Comparison of ENCODE assay signal across 8 mouse cellular contexts in genomic region chr1:170590041-170590360, GRCm38 (mm10). TPM values are rescaled to one million over a fixed set of nuclear protein-coding genes. Genes with fewer than 3 reads are reported as not detected.
A peak's percentile ranks its signal among the peaks of the same experiment; 100 is the strongest.
DNase-seq lines count a peak whose midpoint lies in the region; ATAC-seq and TF ChIP-seq lines count a peak whose summit lies in the region.

No protein-coding gene starts in this region.

- no peaks in the 10 kb centered on the region for H3K9me3 ChIP-seq in heart, embryonic 15.5 days (replicated peaks)
- H3K9me3 ChIP-seq in forebrain, embryonic 16.5 days (ENCODE audit: control insufficient read depth, low read length): peaks cover 3% of the 10 kb centered on the region; the same call in 1 of the 2 replicates
- H3K9me3 ChIP-seq in liver, postnatal 0 days (ENCODE audit: low read length): no peaks in the 10 kb centered on the region

- H3K4me1 ChIP-seq in heart, embryonic 15.5 days (replicated peaks): peaks cover 13% of the 10 kb centered on the region
- H3K4me1 ChIP-seq in forebrain, embryonic 16.5 days (replicated peaks; ENCODE audit: control insufficient read depth, insufficient read depth, low read length): peaks cover 26% of the 10 kb centered on the region
- H3K4me1 ChIP-seq in liver, postnatal 0 days (ENCODE audit: insufficient read depth): 0 out of 2 replicates have a peak, but pooled peaks cover 7% of the 10 kb centered on the region

- no peaks in the 10 kb centered on the region for H3K27me3 ChIP-seq in heart, embryonic 15.5 days
- no peaks in the 10 kb centered on the region for H3K27me3 ChIP-seq in forebrain, embryonic 16.5 days (replicated peaks; ENCODE audit: control insufficient read depth, insufficient read depth, low read length)
- no peaks in the 10 kb centered on the region for H3K27me3 ChIP-seq in liver, postnatal 0 days (ENCODE audit: insufficient read depth, low read length)

- peak overlapping the region; percentile 92 for H3K9ac ChIP-seq in heart, embryonic 15.5 days
- peak overlapping the region; percentile 98 for H3K9ac ChIP-seq in forebrain, embryonic 16.5 days (replicated peaks; ENCODE audit: low read depth, low read length)
- peak overlapping the region; percentile 80 for H3K9ac ChIP-seq in liver, postnatal 0 days (replicated peaks)

- no peak for DNase-seq in heart, adult 18-20 months
- DNase-seq in ES-CJ7 (ENCODE audit: low read depth, low spot score): peak; percentile 21
- no peak for DNase-seq in liver, postnatal 0 days
- DNase-seq in cerebellum, adult 11-12 months: no peak
- no peak for DNase-seq in ovary, postnatal 10 days (ENCODE audit: low spot score)

- peak overlapping the region; percentile 83 for H3K27ac ChIP-seq in heart, embryonic 15.5 days
- H3K27ac ChIP-seq in forebrain, embryonic 16.5 days (ENCODE audit: low read length): peak overlapping the region; percentile 69
- H3K27ac ChIP-seq in liver, postnatal 0 days (ENCODE audit: low read depth): peak overlapping the region; percentile 86

- WGBS in heart, embryonic 15.5 days: 5% methylated on average over 11 of the region's 11 CpGs
- under 1% methylated on average over 11 of the region's 11 CpGs for WGBS in forebrain, embryonic 16.5 days
- 6% methylated on average over 11 of the region's 11 CpGs for WGBS in liver, postnatal 0 days (ENCODE audit: insufficient replicate concordance)

- no peak for ATAC-seq in heart, embryonic 15.5 days (replicated peaks; ENCODE audit: insufficient number of reproducible peaks, insufficient read depth, low FRiP score, low read depth)
- peak; percentile 6; the same call in 1 of the 2 replicates for ATAC-seq in forebrain, embryonic 16.5 days
- ATAC-seq in liver, postnatal 0 days: no peak
- ATAC-seq in megakaryocyte progenitor cell, adult 5-6 weeks (replicated peaks; ENCODE audit: poor library complexity): no peak

- H3K4me2 ChIP-seq in heart, embryonic 15.5 days: peak overlapping the region; percentile 94
- H3K4me2 ChIP-seq in forebrain, embryonic 16.5 days (ENCODE audit: low read length): peak overlapping the region; percentile 98
- peak overlapping the region; percentile 87 for H3K4me2 ChIP-seq in liver, postnatal 0 days (ENCODE audit: low read depth, low read length)

- no peak for TF ChIP-seq EP300 in liver, postnatal 0 days (IDR thresholded peaks at IDR 0.05; ENCODE audit: low read depth)

- H3K36me3 ChIP-seq in heart, embryonic 15.5 days: no peaks in the 10 kb centered on the region
- H3K36me3 ChIP-seq in forebrain, embryonic 16.5 days (ENCODE audit: control insufficient read depth, insufficient read depth): 0 out of 2 replicates have a peak, but pooled peaks cover 2% of the 10 kb centered on the region
- peaks cover 5% of the 10 kb centered on the region for H3K36me3 ChIP-seq in liver, postnatal 0 days (replicated peaks; ENCODE audit: insufficient read depth, low read length)

- H3K4me3 ChIP-seq in heart, embryonic 15.5 days: peak overlapping the region; percentile 88
- peak overlapping the region; percentile 95 for H3K4me3 ChIP-seq in forebrain, embryonic 16.5 days (replicated peaks; ENCODE audit: low read length)
- H3K4me3 ChIP-seq in liver, postnatal 0 days (ENCODE audit: low read depth, low read length): peak overlapping the region; percentile 74

- TF ChIP-seq CTCF in liver, postnatal 0 days (IDR thresholded peaks at IDR 0.05; ENCODE audit: low read depth): no peak

RNA-seq across cellular contexts. Expression of gene Nos1ap, which starts 0.3 kb away (rescaled TPM):
- polyA plus RNA-seq in heart, embryonic 15.5 days (2015; fragmentation: Nextera tagmentation; extraction: Ambion mirVana): 13.7 and 16.4 TPM in 2 replicates
- 10 to 100 TPM; 17.4 to 23.6 TPM for total RNA-seq in heart, adult 18-20 months (2021)
- polyA plus RNA-seq in forebrain, embryonic 16.5 days (2015; fragmentation: Nextera tagmentation; extraction: Ambion mirVana): 20.9 and 26.9 TPM in 2 replicates
- 6.0 and 6.5 TPM in 2 replicates for polyA plus RNA-seq in liver, postnatal 0 days (2015; fragmentation: Nextera tagmentation; extraction: Ambion mirVana)
- 9.9 and 12.4 TPM in 2 replicates for total RNA-seq in megakaryocyte progenitor cell, adult 5-6 weeks (2015)
- total RNA-seq in megakaryocyte progenitor cell, adult 5-6 weeks (2017): 5.8 and 10.3 TPM in 2 replicates

RNA-seq across cellular contexts. Expression of gene Olfml2b, which starts 54.3 kb away (rescaled TPM):
- polyA plus RNA-seq in heart, embryonic 15.5 days (2015; fragmentation: Nextera tagmentation; extraction: Ambion mirVana): 28.7 and 35.2 TPM in 2 replicates
- 10 to 100 TPM; 11.8 to 14.8 TPM for total RNA-seq in heart, adult 18-20 months (2021)
- 11.1 and 12.2 TPM in 2 replicates for polyA plus RNA-seq in forebrain, embryonic 16.5 days (2015; fragmentation: Nextera tagmentation; extraction: Ambion mirVana)
- 2.3 and 2.9 TPM in 2 replicates for polyA plus RNA-seq in liver, postnatal 0 days (2015; fragmentation: Nextera tagmentation; extraction: Ambion mirVana)
- total RNA-seq in megakaryocyte progenitor cell, adult 5-6 weeks (2015): 0.67 and 1.3 TPM in 2 replicates
- total RNA-seq in megakaryocyte progenitor cell, adult 5-6 weeks (2017): 1.8 and 2.0 TPM in 2 replicates
